Comparison of ENCODE assay signal across 13 mouse cellular contexts in the genomic region with DNA sequence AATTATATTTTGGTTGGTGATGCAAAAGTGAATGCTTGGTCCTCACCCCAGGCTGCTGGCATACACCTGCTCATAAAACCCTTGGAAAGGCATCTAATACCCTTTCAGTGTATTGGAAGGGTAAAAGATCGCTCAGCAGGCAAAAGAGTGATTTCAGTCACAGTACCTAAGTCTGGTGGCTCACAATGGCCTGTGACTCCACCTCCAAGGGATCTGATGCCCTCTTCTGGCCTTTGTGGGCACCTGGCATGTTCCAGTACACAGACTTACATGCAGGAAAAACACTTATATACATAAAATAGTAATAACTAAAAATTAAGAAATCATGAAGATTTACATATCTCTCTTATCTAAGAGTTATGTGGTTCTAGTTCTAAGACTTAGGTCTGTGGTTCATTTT. TPM values are rescaled to one million over a fixed set of nuclear protein-coding genes. Genes with fewer than 3 reads are reported as not detected.
DNase-seq lines count a peak whose midpoint lies in the region; ATAC-seq and TF ChIP-seq lines count a peak whose summit lies in the region.
"Had no signal": no experiment of that assay in that cellular context is flagged by ENCODE, and none has a peak within 500 bp of the region (broad histone marks: within the 10 kb centered on the region; RNA-seq: fewer than 3 reads in every experiment).

No protein-coding gene starts in this region.

- WGBS in kidney, postnatal 0 days, result 56% methylated on average over 1 of the region's 1 CpGs

- TF ChIP-seq CTCF in kidney, postnatal 0 days (IDR thresholded peaks at IDR 0.05; ENCODE audit: low read depth), result peak; percentile 59

- no peak overlapping the region for H3K27ac ChIP-seq in kidney, postnatal 0 days
- H3K27ac ChIP-seq: kidney, embryonic 15.5 days; lung, embryonic 15.5 days had no signal

- DNase-seq in kidney, postnatal 0 days (ENCODE audit: low spot score), result no peak
- DNase-seq in kidney, adult 18-20 months, result no peak
- peak; percentile 51 for DNase-seq in thymus, postnatal 0 days (ENCODE audit: low spot score)
- DNase-seq in thymus, postnatal 25 days, result no peak
- peak; percentile 67 for DNase-seq in brain, adult 2 months (ENCODE audit: low read depth, low spot score)
- DNase-seq in neural tube, embryonic 10.5 days (ENCODE audit: extremely low spot score, low spot score), result no peak
- no peak for DNase-seq in spleen, postnatal 4 days (ENCODE audit: low spot score in 2 of 2)
- DNase-seq: gastrocnemius, postnatal 25 days; heart, postnatal 14 days; right cerebral cortex, adult 18-20 months had no signal

- H3K9ac ChIP-seq in kidney, postnatal 0 days (ENCODE audit: low read depth, low read length), result no peak overlapping the region
- H3K9ac ChIP-seq: kidney, embryonic 15.5 days; lung, embryonic 15.5 days had no signal

- H3K4me3 ChIP-seq in kidney, postnatal 0 days (replicated peaks; ENCODE audit: low read depth, low read length), result no peak overlapping the region
- H3K4me3 ChIP-seq: kidney, embryonic 15.5 days; lung, embryonic 15.5 days; myocyte had no signal

- no peaks in the 10 kb centered on the region for H3K9me3 ChIP-seq in kidney, postnatal 0 days (replicated peaks; ENCODE audit: low read length)
- H3K9me3 ChIP-seq: kidney, embryonic 15.5 days; lung, embryonic 15.5 days had no signal

- H3K4me2 ChIP-seq in kidney, postnatal 0 days (ENCODE audit: low read length), result no peak overlapping the region
- H3K4me2 ChIP-seq: kidney, embryonic 15.5 days; lung, embryonic 15.5 days had no signal

- no peaks in the 10 kb centered on the region for H3K27me3 ChIP-seq in kidney, postnatal 0 days (ENCODE audit: insufficient read depth, low read length)
- H3K27me3 ChIP-seq: kidney, embryonic 15.5 days; lung, embryonic 15.5 days had no signal

- H3K36me3 ChIP-seq in kidney, postnatal 0 days (ENCODE audit: insufficient read depth, low read length), result no peaks in the 10 kb centered on the region
- H3K36me3 ChIP-seq: lung, embryonic 15.5 days had no signal

- no peaks in the 10 kb centered on the region for H3K4me1 ChIP-seq in kidney, postnatal 0 days (replicated peaks; ENCODE audit: insufficient read depth, low read length)

- no peak for ATAC-seq in kidney, postnatal 0 days (replicated peaks; ENCODE audit: low FRiP score, low read depth)

RNA-seq across cellular contexts. Expression of a gene that starts 8.0 kb away (rescaled TPM):
- 153 and 157 TPM in 2 replicates for polyA plus RNA-seq in kidney, postnatal 0 days (2015; fragmentation: Nextera tagmentation; extraction: Ambion mirVana)
- polyA plus RNA-seq in thymus, postnatal 0 days (2015; fragmentation: Nextera tagmentation; extraction: Ambion mirVana), result 105 and 106 TPM in 2 replicates

RNA-seq across cellular contexts. Expression of a gene that starts 47.2 kb away (rescaled TPM):
- polyA plus RNA-seq in kidney, postnatal 0 days (2015; fragmentation: Nextera tagmentation; extraction: Ambion mirVana), result 173 and 186 TPM in 2 replicates
- polyA plus RNA-seq in thymus, postnatal 0 days (2015; fragmentation: Nextera tagmentation; extraction: Ambion mirVana), result 130 and 145 TPM in 2 replicates

RNA-seq across cellular contexts. Expression of a gene that starts 47.3 kb away (rescaled TPM):
- 8.3 and 8.7 TPM in 2 replicates for polyA plus RNA-seq in kidney, postnatal 0 days (2015; fragmentation: Nextera tagmentation; extraction: Ambion mirVana)
- 6.9 and 9.4 TPM in 2 replicates for polyA plus RNA-seq in thymus, postnatal 0 days (2015; fragmentation: Nextera tagmentation; extraction: Ambion mirVana)

RNA-seq across cellular contexts. Expression of a gene that starts 55.5 kb away (rescaled TPM):
- polyA plus RNA-seq in kidney, postnatal 0 days (2015; fragmentation: Nextera tagmentation; extraction: Ambion mirVana), result 0.61 and 0.62 TPM in 2 replicates
- 0.63 and 1.4 TPM in 2 replicates for polyA plus RNA-seq in thymus, postnatal 0 days (2015; fragmentation: Nextera tagmentation; extraction: Ambion mirVana)

Comparison
In these comparisons a context has a peak if more than half of its experiments do, and no peak if none do; other contexts are left out.
1. DNase-seq: peak in thymus, postnatal 0 days (single experiment) and brain, adult 2 months (single experiment); none in kidney, postnatal 0 days (single experiment), kidney, adult 18-20 months (single experiment), thymus, postnatal 25 days (single experiment), neural tube, embryonic 10.5 days (single experiment) and spleen, postnatal 4 days (0 of 2).